Mouse (Mus musculus) ES-E14 (cell line): ENCODE data around the gene Dzip1. TPM values are rescaled to one million over a fixed set of nuclear protein-coding genes. Genes with fewer than 3 reads are reported as not detected.

Source experiments
- DNase-seq: peaks from one replicate; pipeline ENCODE4 v3.0.0-alpha.2; 2013; ENCODE audit warnings: low read depth, low spot score
- H3K27ac ChIP-seq: 2 replicates; pipeline ENCODE4 v1.5.1; 2012; ENCODE audit warnings: low read depth, mild to moderate bottlenecking, low read length, moderate library complexity, mixed read lengths; ENCODE audit not compliant: poor library complexity, insufficient read depth, severe bottlenecking
- H3K36me3 ChIP-seq: 2 replicates; pipeline ENCODE4 v1.6.1; 2012; ENCODE audit warnings: mild to moderate bottlenecking, low read length, moderate library complexity, mixed read lengths; ENCODE audit not compliant: control insufficient read depth, poor library complexity, insufficient read depth, severe bottlenecking
- H3K4me1 ChIP-seq, 2 experiments: fragments of 150-350 bp in 1 of 2; sonication (generic) in 1 of 2; 2 replicates each; pipeline ENCODE4 v1.6.1; 2012; ENCODE audit warnings: low read length in 2 of 2, mild to moderate bottlenecking in 1 of 2, mixed read lengths in 1 of 2; ENCODE audit not compliant: control insufficient read depth in 2 of 2, insufficient read depth in 2 of 2, poor library complexity in 1 of 2
- H3K4me3 ChIP-seq, 2 experiments: fragments of 150-350 bp in 1 of 2; sonication (generic) in 1 of 2; 2 replicates each; pipeline ENCODE4 v1.5.1; 2012; ENCODE audit warnings: low read length in 2 of 2, low read depth in 1 of 2, mild to moderate bottlenecking in 1 of 2, mixed read lengths in 1 of 2; ENCODE audit not compliant: insufficient read depth in 1 of 2, poor library complexity in 1 of 2, severe bottlenecking in 1 of 2
- H3K9ac ChIP-seq: 2 replicates; pipeline ENCODE4 v1.6.1; 2012; ENCODE audit warnings: low read depth, mild to moderate bottlenecking, low read length, mixed read lengths; ENCODE audit not compliant: poor library complexity, insufficient read depth, severe bottlenecking
- H3K9me3 ChIP-seq: fragments of 150-350 bp; sonication (generic); 2 replicates; pipeline ENCODE4 v1.6.1; 2012; ENCODE audit warnings: low read depth, mild to moderate bottlenecking, low read length; ENCODE audit not compliant: control insufficient read depth, insufficient read depth
- CHD2 ChIP-seq: IDR thresholded peaks from 2 replicates; pipeline ENCODE4 v1.6.1; 2014; ENCODE audit warnings: mild to moderate bottlenecking, low read depth, low read length, inconsistent platforms
- HCFC1 ChIP-seq: IDR thresholded peaks from 2 replicates; pipeline ENCODE4 v1.6.1; 2012; ENCODE audit warnings: low read length, inconsistent platforms, borderline replicate concordance; ENCODE audit not compliant: insufficient read depth
- MAFK ChIP-seq: IDR thresholded peaks from 2 replicates; pipeline ENCODE4 v1.6.1; 2014; ENCODE audit warnings: mild to moderate bottlenecking, low read depth, low read length, inconsistent platforms; ENCODE audit not compliant: insufficient read depth
- ZC3H11A ChIP-seq: IDR thresholded peaks from 2 replicates; pipeline ENCODE4 v1.6.1; 2012; ENCODE audit warnings: low read depth, mild to moderate bottlenecking, inconsistent platforms, low read length, borderline replicate concordance
- ZNF384 ChIP-seq: IDR thresholded peaks from 2 replicates; pipeline ENCODE4 v1.6.1; 2012; ENCODE audit warnings: low read depth, low read length, inconsistent platforms
- in situ Hi-C, 2 experiments: fragments of 600-800 bp; cut with MboI; formaldehyde crosslinking; loops; one replicate each; pipeline ENCODE4 v1.15.1; 2025; ENCODE audit warnings: low sequenced_read_pairs in 2 of 2, inconsistent platforms in 1 of 2; ENCODE audit not compliant: unreplicated experiment in 2 of 2
- total RNA-seq: library from RNA; depleted of rRNA; stranded (reverse); fragments of 300-350 nt; gene quantifications from 2 replicates; pipeline ENCODE4 v1.2.3, GENCODE M21; 2012

Gene Dzip1
- total RNA-seq, 1 experiment: 6.8 TPM

- Histone ChIP-seq H3K4me3 (no peak overlapping the region), H3K4me1 (peaks cover 0 to 4% of the 10 kb centered on the region in 2 experiments; a peak in 2 of 4 replicates), H3K9ac (no peak overlapping the region), H3K36me3 (peaks cover 1% of the 10 kb centered on the region; the same call in 1 of the 2 replicates), H3K27ac (no peak overlapping the region), H3K9me3 (no peaks in the 10 kb centered on the region)
- in situ Hi-C loops: no loop called here
- TF ChIP-seq ZNF384: no peak
- no peak for TF ChIP-seq HCFC1
- no peak for TF ChIP-seq ZC3H11A
- TF ChIP-seq MAFK: peak; percentile 45; the same call in 1 of the 2 replicates
- DNase-seq: no peak
Measured at GRCm38 (mm10) chr14:118920654-118921053, 4.6 kb downstream of the Dzip1 start.

GRCm38 (mm10) chr14:118919025-118919424, 6.2 kb downstream of the Dzip1 start:
- no peak for DNase-seq
- H3K27ac ChIP-seq: no peak overlapping the region
- TF ChIP-seq MAFK (no peak), HCFC1 (no peak), CHD2 (no peak), ZNF384 (no peak), ZC3H11A (no peak)
- H3K9me3 ChIP-seq: no peaks in the 10 kb centered on the region
- no peak overlapping the region for H3K4me3 ChIP-seq
- peaks cover 0 to 2% of the 10 kb centered on the region in 2 experiments; a peak in 1 of 4 replicates for H3K4me1 ChIP-seq
- no peak overlapping the region for H3K9ac ChIP-seq
- peaks cover 1% of the 10 kb centered on the region; the same call in 1 of the 2 replicates for H3K36me3 ChIP-seq
- in situ Hi-C loops: no loop called here

GRCm38 (mm10) chr14:118913651-118914050, 11.6 kb downstream of the Dzip1 start:
- no peak for DNase-seq
- Histone ChIP-seq H3K36me3 (peaks cover 5% of the 10 kb centered on the region; the same call in 1 of the 2 replicates), H3K27ac (no peak overlapping the region), H3K4me3 (no peak overlapping the region), H3K9ac (no peak overlapping the region), H3K4me1 (no peaks in the 10 kb centered on the region), H3K9me3 (no peaks in the 10 kb centered on the region)
- in situ Hi-C loops: no loop called here
- no peak for TF ChIP-seq MAFK
- TF ChIP-seq ZC3H11A: no peak
- TF ChIP-seq HCFC1: no peak
- no peak for TF ChIP-seq ZNF384
- no peak for TF ChIP-seq CHD2

GRCm38 (mm10) chr14:118911521-118911920, 13.7 kb downstream of the Dzip1 start:
- DNase-seq: no peak
- in situ Hi-C loops: no loop called here
- H3K9me3 ChIP-seq: no peaks in the 10 kb centered on the region
- TF ChIP-seq HCFC1: no peak
- TF ChIP-seq MAFK: no peak
- no peak for TF ChIP-seq CHD2
- TF ChIP-seq ZC3H11A: no peak
- TF ChIP-seq ZNF384: no peak
- no peak overlapping the region for H3K4me3 ChIP-seq
- H3K36me3 ChIP-seq: peaks cover 8% of the 10 kb centered on the region; the same call in 1 of the 2 replicates
- no peaks in the 10 kb centered on the region for H3K4me1 ChIP-seq
- no peak overlapping the region for H3K27ac ChIP-seq
- H3K9ac ChIP-seq: no peak overlapping the region
